Mouse (Mus musculus) yolk sac, embryonic 10.5 days (tissue): ENCODE data around the gene Anks1b.

Experiments used
- DNase-seq: peaks from one replicate; pipeline ENCODE4 v3.0.0-alpha.2; 2017; ENCODE audit warnings: low spot score

Gene Anks1b

GRCm38 (mm10) chr10:90814412-90814811 is 941.1 kb downstream of the Anks1b start:
- no peak for DNase-seq

DNA sequence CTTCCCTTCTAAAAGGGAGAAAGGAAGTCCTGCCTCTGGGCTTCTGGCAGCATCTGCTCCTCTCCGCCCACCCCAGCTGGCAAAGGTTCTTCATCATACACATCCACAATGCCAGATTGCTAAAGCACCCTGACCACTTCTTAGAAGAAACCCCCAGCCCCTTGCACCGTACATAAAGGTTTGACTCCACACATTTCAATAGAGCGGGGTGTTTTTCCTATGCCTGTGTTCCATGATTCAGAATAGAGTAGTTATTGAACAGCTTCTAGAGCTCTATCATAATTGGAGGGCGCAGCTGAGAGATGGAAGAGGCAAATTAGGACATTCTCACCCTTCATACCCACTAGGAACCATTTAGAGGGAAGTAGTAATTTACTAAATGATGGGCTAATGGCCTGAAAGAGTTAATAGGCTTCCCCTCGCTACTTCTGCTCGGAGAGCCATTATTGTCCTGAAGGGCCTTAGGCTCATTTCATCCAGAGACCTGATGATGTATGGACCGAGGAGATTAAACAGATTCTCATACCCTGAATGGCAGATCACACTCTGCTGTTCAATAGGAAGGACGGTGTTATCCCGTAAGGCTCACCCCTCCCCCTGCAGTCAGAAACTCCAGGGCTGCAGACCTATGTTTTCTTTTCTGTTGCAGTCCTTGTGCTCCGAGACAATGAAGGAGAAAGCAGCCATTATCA is 945.1 kb downstream of the Anks1b start:
- DNase-seq = no peak

DNA sequence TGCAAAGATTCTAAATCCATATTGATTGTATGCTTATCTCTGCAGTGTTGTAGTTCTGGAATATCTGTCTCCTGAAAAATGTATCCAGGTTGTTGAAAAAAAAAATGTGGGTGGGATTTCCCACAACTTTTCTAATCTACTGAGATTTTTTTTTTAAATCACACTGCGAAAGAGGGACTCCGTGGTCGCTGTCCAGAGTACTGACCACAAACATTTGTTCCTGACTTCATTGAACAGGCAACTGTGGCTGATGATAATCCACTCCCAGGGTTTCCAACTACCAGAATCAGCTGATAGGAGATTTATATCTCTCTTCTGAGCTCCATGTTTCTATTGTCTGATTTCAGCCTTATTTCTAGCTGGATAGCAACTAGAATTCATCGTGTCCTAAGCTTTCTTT is 950.1 kb downstream of the Anks1b start:
- no peak for DNase-seq

- no peak for DNase-seq
Measured at GRCm38 (mm10) chr10:90824692-90825091, 951.4 kb downstream of the Anks1b start.

GRCm38 (mm10) chr10:90826939-90827338 is 953.6 kb downstream of the Anks1b start:
- DNase-seq = no peak

DNA sequence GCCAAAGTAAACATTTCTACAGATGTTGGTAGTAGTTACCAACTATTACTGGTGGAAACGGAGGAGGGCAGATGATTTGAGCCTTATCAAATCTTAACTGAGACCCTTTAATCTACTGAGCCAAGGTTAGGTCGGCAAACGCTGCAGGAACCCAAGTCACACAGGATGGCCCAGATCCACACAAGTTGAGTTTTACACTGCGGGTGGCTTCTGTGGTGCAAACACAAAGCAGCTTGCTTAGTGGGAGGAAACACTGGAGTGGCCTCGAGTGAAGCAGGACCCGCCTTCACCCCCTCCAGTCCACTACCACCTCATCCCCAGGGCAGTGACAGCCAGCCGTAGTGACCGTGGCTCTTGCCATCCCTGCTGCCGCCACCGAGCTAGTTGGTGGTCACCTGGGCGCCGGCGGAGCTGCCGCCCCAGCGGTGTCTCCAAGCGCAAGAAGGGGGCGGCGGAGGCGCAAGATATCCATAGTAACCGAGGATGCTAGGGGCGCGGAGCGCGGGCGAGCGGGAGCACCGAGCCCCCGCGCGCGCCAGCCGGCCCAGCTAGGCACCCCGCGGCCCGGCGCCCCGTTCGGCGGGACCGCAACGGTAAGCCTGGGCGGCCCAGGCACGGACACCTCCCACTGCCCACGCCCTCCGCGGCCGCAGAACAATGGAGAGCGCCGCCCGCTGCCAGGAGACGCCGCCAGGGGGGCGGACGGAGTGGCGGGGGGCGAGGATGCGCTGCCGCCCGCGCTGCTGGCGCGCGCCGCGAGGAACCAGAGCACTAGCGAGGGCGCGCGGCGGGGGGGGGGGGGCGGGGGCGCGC is 955.5 kb downstream of the Anks1b start:
- DNase-seq = no peak

DNA sequence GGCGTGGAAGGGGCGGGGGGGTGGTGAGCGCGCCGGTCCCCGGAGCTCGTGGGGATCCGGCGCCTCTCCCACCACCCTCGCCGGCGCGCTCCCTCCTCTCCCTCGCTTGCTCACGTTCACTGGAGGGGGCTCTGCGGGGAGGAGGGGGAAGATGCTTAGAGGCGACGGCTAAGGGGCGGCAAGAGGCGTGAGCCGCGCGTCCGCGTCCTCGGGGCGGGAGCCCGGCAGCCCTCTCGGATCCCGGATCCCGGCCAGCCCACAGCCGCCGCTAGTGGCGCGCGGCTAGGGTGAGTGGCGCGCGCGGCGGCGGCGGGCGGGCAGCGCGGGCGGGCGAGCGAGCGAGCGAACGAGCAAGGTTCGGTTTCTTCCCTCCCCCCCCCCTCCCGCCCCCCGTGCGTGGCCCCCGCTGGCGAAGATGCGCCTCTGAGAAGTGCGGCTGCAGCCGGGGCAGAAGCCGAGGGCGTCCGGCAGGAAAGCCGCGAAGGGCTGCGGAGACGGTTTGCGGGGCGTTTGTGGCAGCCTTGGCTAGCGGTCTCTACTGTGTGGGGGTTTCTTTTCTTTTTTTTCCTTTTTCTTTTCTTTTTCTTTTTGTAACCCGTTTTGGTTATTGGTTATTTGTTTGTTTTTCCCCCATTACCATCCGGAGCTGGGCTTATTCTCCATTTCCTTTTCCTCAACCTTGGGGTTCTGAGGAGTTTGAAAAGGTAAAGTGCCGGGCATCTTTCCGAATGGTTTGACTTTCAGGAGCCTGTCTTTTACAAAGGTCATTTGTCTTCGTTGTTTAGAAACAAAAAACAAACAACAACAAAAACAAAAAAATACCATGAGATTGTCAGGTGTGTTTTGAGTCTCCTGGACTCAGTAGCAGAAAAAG is 956.3 kb downstream of the Anks1b start:
- no peak for DNase-seq

DNA sequence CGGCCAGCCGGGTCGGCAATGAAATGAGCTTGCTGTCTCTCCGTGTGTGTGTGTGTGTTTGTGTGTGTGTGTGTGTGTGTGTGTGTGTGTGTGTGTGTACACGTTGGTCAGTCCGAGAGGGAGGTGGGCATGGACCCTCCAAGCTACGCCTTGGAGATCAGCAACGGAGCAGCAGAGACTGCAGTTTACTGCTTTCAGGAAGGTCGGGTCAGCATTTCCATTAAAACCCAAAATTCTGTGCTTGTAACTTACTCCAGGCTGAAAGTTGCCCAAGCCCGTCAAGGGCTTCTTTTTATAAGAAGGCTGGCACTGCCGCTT is 956.9 kb downstream of the Anks1b start:
- DNase-seq = no peak

DNA sequence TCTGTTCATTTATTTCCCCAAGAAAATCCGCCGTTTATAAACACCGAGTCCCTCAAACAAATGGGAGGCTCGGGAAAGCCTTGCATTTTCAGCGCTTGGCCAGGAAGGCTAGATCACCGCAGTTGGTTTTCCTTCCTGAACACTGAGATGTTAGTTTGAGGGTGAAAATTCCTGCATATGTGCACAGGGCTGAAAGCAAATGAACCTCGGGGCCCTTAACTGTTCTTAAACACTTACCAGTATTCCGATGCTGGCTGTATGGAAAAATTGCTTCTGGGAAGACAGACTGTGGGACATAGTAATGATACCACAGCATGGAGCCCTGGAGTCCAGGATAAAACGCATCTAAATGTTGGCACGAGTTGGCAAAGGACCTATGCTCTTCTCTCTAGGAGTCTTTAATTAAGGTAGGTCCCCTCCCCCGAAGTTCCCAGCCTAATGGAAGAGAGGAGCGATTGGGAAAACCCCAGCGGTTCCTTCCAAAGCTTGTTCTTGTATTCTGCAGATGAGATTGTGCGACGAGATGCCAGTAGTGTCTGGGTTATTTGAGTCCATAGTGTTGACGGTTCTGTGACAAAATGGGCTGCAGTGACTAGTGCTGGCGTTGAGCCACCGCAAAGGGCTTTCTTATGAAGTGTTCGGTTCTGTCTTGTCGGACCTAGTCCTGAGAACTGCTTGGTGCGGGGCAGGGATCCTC is 957.4 kb downstream of the Anks1b start:
- DNase-seq = no peak

- no peak for DNase-seq
Measured at GRCm38 (mm10) chr10:90831288-90831626, 957.9 kb downstream of the Anks1b start.

- no peak for DNase-seq
Measured at GRCm38 (mm10) chr10:90834306-90834705, 961.0 kb downstream of the Anks1b start.

GRCm38 (mm10) chr10:90835195-90835594 is 961.9 kb downstream of the Anks1b start:
- no peak for DNase-seq

GRCm38 (mm10) chr10:90839611-90840335 is 966.5 kb downstream of the Anks1b start:
- DNase-seq = no peak

DNA sequence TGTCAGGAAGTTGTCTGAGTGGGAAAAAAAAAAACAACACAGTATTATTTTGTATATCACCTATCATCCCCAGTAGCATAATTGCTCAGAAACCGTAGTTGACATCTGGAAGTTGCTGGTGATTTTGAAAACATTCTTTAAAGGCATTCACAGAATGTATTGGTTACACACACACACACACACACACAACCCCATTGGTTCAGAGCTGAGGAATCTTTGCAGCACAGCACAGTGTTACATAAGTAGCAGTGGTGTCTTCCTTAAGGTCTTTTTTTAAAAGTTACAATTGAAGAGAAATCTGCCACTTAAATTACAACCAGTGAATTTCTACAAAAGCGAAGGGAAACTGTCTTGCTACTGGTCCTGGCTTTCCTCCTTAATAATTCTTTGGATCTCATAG is 969.1 kb downstream of the Anks1b start:
- DNase-seq = no peak

GRCm38 (mm10) chr10:90851077-90851476 is 977.8 kb downstream of the Anks1b start:
- no peak for DNase-seq

DNA sequence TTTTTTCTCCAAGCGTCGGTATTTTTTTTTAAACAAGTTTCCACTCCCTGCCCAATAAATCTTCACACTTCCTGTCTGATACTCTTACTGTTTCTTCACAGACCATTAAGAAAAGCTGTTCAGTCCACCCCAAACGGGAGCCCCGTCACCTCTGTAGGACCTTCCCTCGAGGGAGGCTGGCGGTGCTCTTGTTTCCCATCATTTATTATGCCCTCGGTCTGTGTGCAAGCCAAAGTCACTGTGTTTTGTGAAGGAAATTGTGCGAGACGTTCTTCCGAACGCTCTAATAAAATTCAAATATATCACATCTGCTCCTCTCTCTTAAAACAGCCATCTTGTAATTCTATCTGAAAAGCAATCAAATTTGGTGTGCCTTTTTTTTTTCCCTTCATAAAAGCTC is 978.7 kb downstream of the Anks1b start:
- no peak for DNase-seq

DNA sequence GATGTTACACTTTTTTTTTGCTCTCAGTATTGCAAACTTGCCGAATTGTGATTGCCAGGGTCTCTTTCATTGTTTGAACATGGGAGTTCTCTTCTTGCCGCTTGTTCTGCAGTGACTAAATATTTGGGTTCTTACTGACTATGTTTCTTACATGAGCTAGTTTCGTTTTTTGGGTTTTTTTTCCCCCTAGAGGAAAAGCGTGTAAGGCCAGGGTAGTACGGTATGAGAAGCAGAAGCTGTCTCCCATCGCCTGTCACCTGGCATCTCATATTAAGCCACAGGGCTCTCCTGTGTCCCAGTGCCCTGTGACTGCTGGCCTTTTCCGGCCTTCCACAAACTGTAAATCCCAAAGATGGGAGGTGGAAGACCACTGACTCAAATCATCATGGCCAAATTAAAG is 979.1 kb downstream of the Anks1b start:
- no peak for DNase-seq

DNA sequence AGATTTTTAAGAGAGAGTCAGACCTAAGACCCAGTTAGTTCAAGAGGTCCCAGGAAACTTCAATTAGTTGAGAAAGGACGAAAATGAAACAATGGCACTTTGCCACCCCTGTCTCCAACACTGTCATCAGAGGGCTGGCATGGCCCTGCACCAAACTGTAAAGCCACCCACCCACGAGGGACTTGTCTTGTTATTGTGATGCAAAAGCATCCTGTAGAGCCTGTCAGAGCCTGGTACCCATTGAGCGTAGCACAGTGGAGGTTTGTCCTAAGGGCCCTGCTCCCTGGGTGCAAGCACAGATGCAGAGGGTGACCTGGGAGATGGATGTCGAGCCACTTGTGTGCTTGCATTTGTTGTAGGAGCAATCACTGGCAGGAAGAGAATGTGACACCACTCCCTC is 983.4 kb downstream of the Anks1b start:
- DNase-seq = no peak

DNA sequence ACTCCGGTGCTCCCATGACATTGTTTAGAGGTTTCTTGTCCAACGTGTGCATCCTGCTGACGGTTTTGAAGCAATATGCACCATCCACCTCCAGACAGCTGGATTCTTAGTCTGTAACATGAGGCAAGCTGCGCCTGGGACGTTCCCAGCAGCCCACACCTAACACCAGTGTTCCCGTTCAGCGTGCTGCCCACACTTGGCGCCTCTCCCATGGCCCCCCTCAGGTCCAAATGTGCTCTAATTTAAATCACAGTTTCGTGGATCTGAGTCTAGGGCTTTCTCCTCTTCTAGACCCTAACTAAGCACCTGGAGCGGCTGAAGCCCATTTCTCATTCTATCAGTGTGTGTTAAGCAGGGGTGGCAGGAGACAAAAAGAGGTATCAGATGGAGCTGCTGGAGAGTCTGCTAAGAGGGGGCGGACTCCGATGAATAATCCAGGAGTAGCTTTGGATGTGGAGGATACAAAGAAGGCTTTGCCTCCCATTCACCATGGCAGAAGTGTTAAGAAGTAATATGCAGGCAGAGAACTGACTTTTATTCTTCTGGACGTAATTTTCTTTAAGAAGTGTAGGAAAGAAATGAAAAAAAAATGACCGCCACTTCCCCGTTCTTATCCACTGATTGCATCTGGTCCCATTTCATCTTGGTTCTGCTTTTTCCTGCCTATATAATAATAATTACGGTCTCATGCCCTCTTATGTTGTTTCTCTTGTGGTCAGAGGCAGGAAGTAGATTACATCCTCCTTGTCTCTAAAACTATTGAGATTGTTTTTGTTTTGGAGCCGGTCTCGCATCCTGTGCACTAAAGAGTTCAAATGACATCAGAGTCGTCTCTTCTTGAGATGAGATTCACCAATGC is 986.6 kb downstream of the Anks1b start:
- DNase-seq = no peak

DNA sequence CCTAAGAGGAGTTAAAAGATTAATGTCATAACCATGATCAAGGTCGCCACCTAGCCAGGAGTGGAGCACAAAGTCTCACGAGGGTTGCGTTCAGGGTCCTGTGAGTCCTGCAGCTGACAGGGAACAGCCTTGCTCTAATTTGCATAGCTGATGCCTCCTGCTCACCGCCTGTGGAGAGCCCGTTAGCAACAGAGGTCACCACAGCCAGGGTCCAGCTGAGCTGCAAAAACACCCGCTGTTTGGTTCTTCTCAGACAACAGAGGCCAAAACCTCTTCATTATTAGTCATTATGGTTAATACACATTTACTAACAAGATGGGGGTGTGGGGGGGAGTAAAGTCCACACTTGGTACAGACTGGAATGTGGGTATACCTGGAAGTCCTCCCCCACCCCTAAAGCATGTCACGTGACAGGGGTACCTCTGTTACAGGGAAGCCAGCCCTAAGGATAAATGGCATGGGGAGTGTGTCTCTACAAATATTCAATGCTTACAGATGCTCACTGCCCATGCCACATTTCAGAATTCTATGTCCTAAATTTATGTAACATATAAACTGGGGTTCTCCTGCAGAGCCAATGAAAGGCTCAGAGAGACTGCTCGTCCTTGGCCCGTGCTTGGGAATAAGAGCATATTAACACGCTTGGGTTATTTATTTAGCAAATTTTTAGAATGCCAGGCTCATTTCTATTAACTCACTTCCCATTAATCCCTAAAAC is 990.7 kb downstream of the Anks1b start:
- DNase-seq = no peak
